Mouse (Mus musculus) E14TG2a.4 (cell line): ENCODE data around the gene Prokr1.

Source experiments
- H3K27me3 ChIP-seq: 2 replicates; pipeline ENCODE4 v1.6.1; 2014; ENCODE audit warnings: low read length, control low read depth; ENCODE audit not compliant: insufficient read depth
- H3K36me3 ChIP-seq: 2 replicates; pipeline ENCODE4 v1.6.1; 2014; ENCODE audit warnings: low read length, control low read depth; ENCODE audit not compliant: insufficient read depth
- H3K4me1 ChIP-seq: replicated peaks from 2 replicates; pipeline ENCODE4 v1.6.1; 2014; ENCODE audit warnings: low read depth, low read length, control low read depth
- H3K4me3 ChIP-seq: replicated peaks from 2 replicates; pipeline ENCODE4 v1.5.1; 2014; ENCODE audit warnings: mild to moderate bottlenecking, low read length
- H3K9me3 ChIP-seq: 2 replicates; pipeline ENCODE4 v1.6.1; 2014; ENCODE audit warnings: low read length, control low read depth
- CTCF ChIP-seq: conservative IDR thresholded peaks from 2 replicates; pipeline ENCODE4 v1.5.1; 2014; ENCODE audit warnings: low read length
- NANOG ChIP-seq: IDR thresholded peaks from 2 replicates; pipeline ENCODE4 v1.6.1; 2014; ENCODE audit warnings: borderline replicate concordance, low read length, mixed read lengths
- POU5F1 ChIP-seq: IDR thresholded peaks from 2 replicates; pipeline ENCODE4 v1.6.1; 2014; ENCODE audit warnings: low read length, borderline replicate concordance

Gene Prokr1

DNA sequence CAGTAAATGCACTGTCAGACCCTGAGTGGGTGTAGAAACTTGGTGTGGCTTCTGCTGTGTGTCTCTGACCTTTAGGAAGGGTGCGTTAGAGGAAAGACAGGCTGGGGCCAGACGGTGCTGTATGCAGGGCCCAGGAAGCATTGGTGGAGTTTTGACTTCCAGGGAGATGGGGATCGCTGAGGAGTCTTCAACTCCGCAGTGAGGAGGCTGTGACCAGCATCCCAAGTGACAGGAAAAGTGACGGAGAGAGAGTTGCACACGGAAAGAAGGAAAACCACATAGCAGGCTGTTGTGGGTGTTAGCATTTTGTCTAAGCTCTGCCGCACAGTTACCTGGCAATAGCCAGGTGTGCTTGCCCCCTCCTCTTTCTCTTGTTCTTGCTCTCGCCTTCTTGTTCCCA is 54.3 kb downstream of the Prokr1 start:
- Histone ChIP-seq H3K4me3 (no peak overlapping the region), H3K4me1 (peaks cover 7% of the 10 kb centered on the region), H3K36me3 (no peaks in the 10 kb centered on the region), H3K27me3 (peaks cover 26% of the 10 kb centered on the region), H3K9me3 (no peaks in the 10 kb centered on the region)
- TF ChIP-seq POU5F1 (no peak), NANOG (no peak)

DNA sequence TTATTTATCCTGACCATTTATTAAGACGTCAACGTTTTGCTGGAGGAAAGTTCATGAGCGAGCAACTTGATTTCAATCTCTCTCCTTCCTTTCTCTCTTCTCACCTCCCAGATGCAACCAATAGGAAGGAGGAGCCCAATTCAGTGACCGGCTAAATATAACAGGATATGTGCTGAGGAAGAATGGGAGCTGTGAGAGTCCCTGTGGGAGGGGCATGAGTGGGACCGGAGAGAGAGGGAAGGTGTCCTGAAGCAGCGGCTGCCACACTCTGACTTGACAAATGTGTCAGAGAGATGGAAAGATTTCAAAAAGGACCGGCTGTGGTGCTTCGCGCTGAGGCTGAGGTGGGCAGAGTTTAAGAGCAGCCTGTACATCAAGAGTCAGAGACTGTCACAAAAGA is 54.9 kb downstream of the Prokr1 start:
- H3K9me3 ChIP-seq = no peaks in the 10 kb centered on the region
- TF ChIP-seq POU5F1 (no peak), CTCF (no peak), NANOG (no peak)

DNA sequence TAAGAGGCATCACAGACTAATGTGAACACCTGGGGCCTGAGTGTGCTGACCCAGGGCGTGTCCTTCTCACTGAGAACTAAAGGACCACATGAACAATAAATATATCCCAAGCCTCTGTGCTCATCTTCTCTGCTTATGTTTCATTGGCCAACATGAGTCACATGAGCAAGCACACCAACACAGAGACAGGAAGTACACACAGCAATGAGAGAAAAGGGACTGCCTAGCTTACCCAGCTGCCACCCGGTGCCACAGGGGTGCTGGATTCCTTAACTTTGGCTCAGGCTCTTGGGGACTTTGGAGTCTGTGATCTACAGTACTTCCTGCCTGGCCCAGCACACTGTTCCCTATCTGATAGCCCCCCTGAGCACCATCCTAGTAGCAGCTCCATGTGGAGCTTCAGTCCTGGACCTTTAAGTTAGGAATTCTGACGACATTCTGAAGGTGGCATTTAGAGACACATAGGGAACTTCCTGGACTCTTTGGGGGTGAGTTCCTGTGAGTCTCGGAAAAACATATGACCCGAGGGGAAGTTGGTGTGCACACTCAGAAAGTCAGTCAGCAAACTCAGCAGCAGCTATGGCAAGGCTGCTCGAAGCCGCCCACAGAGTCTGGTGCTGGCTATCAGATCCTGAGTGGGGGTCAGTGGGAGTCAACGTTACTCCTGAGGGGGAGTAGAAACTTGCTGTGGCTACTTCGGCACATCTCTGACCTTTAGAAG is 55.5 kb downstream of the Prokr1 start:
- H3K4me1 ChIP-seq = 0 out of 2 replicates have a peak, but pooled peaks cover 2% of the 10 kb centered on the region
- H3K36me3 ChIP-seq = no peaks in the 10 kb centered on the region
- H3K4me3 ChIP-seq = no peak overlapping the region
- H3K27me3 ChIP-seq = peaks cover 26% of the 10 kb centered on the region
- H3K9me3 ChIP-seq = no peaks in the 10 kb centered on the region
- TF ChIP-seq CTCF (no peak), POU5F1 (no peak), NANOG (no peak)

More for the DNA sequence above, 54.9 kb downstream of the Prokr1 start:
- Histone ChIP-seq H3K27me3 (peaks cover 26% of the 10 kb centered on the region), H3K36me3 (no peaks in the 10 kb centered on the region), H3K4me1 (0 out of 2 replicates have a peak, but pooled peaks cover 3% of the 10 kb centered on the region), H3K4me3 (no peak overlapping the region)

DNA sequence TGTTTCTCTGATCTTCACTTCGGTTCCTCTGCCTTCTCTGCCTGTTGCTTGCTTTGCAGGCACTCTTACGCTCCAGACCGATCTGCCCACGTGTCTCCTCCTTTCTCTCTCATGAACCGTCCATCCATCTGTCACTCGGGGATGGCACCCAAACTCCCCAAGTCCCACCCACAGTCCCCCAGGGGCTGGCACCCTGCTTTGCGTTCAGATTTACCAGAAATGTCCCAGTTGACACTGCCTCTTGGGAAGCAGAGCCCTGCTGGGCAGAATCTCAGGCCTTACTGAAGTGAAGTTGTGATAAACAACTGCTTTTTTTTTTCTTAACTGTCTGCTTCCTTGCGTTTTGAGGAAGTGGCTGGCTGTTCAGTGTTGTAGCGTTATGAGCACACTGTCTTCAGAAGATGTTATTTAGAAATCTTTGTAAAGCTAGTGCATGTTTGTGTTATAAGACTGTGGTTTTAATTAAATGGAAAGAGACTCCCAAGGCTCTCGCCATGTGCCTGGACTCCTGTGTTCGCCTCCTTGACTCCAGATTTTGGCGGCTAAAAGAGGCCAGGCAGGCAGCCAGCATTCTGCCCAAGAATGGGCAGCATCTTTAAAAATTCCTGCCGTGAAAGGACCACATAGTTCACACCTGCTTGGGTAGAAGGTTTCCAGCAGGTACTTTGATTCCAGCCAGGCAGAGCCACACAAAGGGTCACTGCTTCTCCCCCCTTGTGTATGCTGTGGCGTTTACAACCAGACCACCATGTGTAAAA is 57.4 kb downstream of the Prokr1 start, which contains the start of gene Arhgap25:
Gene Arhgap25 (minus strand): TSS at position 307 of the 758 bp plus-strand sequence.
- Histone ChIP-seq H3K9me3 (no peaks in the 10 kb centered on the region), H3K4me3 (no peak within 1 kb of the TSS), H3K4me1 (0 out of 2 replicates have a peak, but pooled peaks cover 2% of the 10 kb centered on the region), H3K36me3 (no peaks in the 10 kb centered on the region), H3K27me3 (peaks cover 24% of the 10 kb centered on the region)
- TF ChIP-seq CTCF = no peak
- TF ChIP-seq POU5F1 = no peak
- no peak for TF ChIP-seq NANOG

DNA sequence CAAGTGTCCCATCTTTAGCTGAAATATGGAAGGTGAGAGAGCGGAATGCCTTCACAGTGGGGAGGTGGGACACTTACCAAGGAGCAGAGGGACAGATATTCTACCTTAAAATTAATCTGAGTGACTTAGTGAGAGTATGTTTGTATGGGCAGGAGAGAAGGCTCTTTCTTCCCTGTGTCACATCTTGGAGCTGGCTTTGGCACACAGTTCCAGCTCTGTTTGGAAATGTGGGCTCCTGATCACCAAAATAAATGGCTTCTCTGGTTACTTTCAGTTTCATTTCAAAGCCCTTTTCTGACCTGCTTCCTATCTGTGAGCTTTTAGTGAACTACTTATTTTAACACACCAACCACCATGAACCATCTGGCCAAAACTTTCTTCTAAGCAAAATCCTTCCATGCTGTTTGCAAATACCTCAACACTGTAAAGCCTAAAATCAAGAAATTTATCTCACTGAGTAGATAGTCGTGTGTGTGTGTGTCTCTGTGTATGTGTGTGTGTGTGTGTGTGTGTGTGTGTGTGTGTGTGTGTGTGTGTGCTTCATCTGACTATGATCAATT is 59.0 kb downstream of the Prokr1 start:
- H3K36me3 ChIP-seq = no peaks in the 10 kb centered on the region
- no peaks in the 10 kb centered on the region for H3K9me3 ChIP-seq
- no peak for TF ChIP-seq CTCF
- no peak for TF ChIP-seq NANOG
- no peak for TF ChIP-seq POU5F1
- H3K4me1 ChIP-seq = 0 out of 2 replicates have a peak, but pooled peaks cover 2% of the 10 kb centered on the region
- H3K4me3 ChIP-seq = no peak overlapping the region
- H3K27me3 ChIP-seq = peaks cover 14% of the 10 kb centered on the region

DNA sequence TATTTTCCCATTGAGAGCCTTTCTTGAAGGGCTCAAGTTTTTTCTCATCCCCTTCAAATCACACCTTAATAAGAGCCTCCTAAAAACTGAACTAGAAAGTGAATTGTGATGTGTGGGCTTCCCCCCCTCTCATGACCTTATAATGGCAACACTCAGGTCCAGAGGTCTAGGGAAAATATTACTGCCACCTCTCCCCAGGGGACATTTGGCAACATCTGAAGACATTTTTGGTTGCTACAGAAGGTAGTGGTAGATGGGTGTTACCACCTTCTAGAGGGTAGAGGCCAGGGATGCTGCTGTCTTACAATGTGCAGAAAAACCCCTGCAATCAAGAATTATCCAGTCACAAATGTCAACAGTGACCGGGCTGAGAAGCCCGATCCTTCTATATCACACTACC is 60.2 kb downstream of the Prokr1 start:
- TF ChIP-seq POU5F1 (no peak), NANOG (no peak), CTCF (no peak)
- Histone ChIP-seq H3K4me1 (0 out of 2 replicates have a peak, but pooled peaks cover 2% of the 10 kb centered on the region), H3K9me3 (no peaks in the 10 kb centered on the region)

More for the DNA sequence above, 60.2 kb downstream of the Prokr1 start:
- H3K27me3 ChIP-seq = peaks cover 6% of the 10 kb centered on the region
- H3K4me3 ChIP-seq = no peak overlapping the region
- H3K36me3 ChIP-seq = no peaks in the 10 kb centered on the region
